Mouse (Mus musculus) embryonic facial prominence, embryonic 11.5 days (tissue): ENCODE measurements at regions not wholly inside any gene's neighbourhood (a gene's known extent, or its start where the extent isn't known, plus 50 kb on each side); places are given as distances from the start of the nearest gene placed in this dataset.

Source experiments
- ATAC-seq: fragments of 200-750 bp; cut with Nextera tagmentation; replicated peaks from 2 replicates; pipeline ENCODE4 v1.8.0; 2017; ENCODE audit warnings: low read depth; ENCODE audit not compliant: insufficient number of reproducible peaks, low FRiP score, low TSS enrichment
- DNase-seq: peaks from one replicate; pipeline ENCODE4 v3.0.0-alpha.2; 2015; ENCODE audit warnings: low spot score
- H3K27ac ChIP-seq: fragments of 300-500 bp; sonication (generic); replicated peaks from 2 replicates; pipeline ENCODE4 v1.5.1; 2014; ENCODE audit warnings: mild to moderate bottlenecking, low read depth, low read length, control low read depth
- H3K27me3 ChIP-seq: fragments of 300-500 bp; sonication (generic); 2 replicates; pipeline ENCODE4 v1.6.1; 2014; ENCODE audit warnings: mild to moderate bottlenecking, low read length, moderate library complexity, mixed read lengths; ENCODE audit not compliant: control insufficient read depth, insufficient read depth
- H3K36me3 ChIP-seq: fragments of 300-500 bp; sonication (generic); replicated peaks from 2 replicates; pipeline ENCODE4 v1.6.1; 2014; ENCODE audit warnings: low read depth, mild to moderate bottlenecking, low read length, moderate library complexity, mixed read lengths; ENCODE audit not compliant: control insufficient read depth, insufficient read depth
- H3K4me1 ChIP-seq: fragments of 300-500 bp; sonication (generic); 2 replicates; pipeline ENCODE4 v1.6.1; 2014; ENCODE audit warnings: low read length, mixed read lengths; ENCODE audit not compliant: control insufficient read depth, insufficient read depth
- H3K4me2 ChIP-seq: fragments of 300-500 bp; sonication (generic); 2 replicates; pipeline ENCODE4 v1.6.1; 2014; ENCODE audit warnings: low read depth, mild to moderate bottlenecking, control low read depth, low read length, moderate library complexity
- H3K4me3 ChIP-seq: fragments of 300-500 bp; sonication (generic); 2 replicates; pipeline ENCODE4 v1.5.1; 2014; ENCODE audit warnings: low read depth, low read length, control low read depth
- H3K9ac ChIP-seq: fragments of 300-500 bp; sonication (generic); replicated peaks from 2 replicates; pipeline ENCODE4 v1.6.1; 2014; ENCODE audit warnings: mild to moderate bottlenecking, control low read depth, low read length
- H3K9me3 ChIP-seq: fragments of 300-500 bp; sonication (generic); replicated peaks from 2 replicates; pipeline ENCODE4 v1.6.1; 2016; ENCODE audit warnings: mild to moderate bottlenecking, low read length, inconsistent platforms, mixed read lengths; ENCODE audit not compliant: control insufficient read depth
- WGBS: fragments of 180-500 bp; shearing (Covaris S2); extraction: QIAGEN DNeasy Blood & Tissue Kit; methylation state at CpG from one replicate; pipeline ENCODE4 v1.1.7; 2014; 5-methylcytosine and 5-hydroxymethylcytosine counted together

DNA sequence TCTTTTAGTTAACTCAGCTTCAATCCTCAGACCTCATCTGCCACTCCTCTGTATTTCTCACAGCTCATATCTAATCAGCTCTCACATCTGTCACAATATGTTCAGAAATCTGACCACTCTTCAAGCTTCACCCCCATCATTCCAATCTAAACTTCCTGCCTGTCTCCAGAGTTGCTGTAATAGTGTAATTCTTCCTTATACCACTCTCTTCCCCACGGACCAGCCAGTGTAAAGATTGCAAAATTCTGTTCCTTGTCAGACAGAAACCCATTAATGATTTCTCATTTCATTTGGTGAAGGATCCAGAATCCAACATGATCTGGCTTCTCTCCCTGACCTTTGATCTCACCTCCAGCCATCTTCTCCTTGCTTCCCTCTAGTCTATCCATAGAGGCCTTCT, 250.2 kb upstream of the Slc30a5 start:
- WGBS, result 76% methylated on average over 1 of the region's 1 CpGs

DNA sequence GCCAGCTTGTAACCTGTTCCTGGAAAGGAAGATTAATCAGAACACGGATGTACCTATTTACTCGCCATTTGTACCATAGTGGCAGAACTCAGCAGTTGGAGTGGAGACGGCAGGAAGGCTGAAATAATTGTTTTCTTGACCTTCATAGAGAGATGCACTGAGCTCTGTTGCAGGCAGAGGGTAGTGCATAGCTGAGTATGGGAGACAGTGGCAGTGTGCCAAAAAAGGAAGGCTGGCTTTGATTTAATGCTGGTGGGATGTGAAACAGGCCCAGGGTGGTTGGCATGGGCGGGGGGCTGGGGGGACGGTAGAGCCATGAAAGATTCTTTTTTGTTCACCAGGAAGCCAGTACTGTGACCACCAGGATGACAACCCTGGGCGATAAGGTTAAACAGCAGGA, 235.3 kb upstream of the Slc30a5 start:
- Histone ChIP-seq H3K36me3 (no peaks in the 10 kb centered on the region), H3K4me1 (no peaks in the 10 kb centered on the region), H3K27ac (no peak overlapping the region), H3K9me3 (no peaks in the 10 kb centered on the region), H3K4me2 (no peak overlapping the region), H3K27me3 (no peaks in the 10 kb centered on the region), H3K9ac (no peak overlapping the region), H3K4me3 (no peak overlapping the region)
- ATAC-seq, result 0 out of 2 replicates have a peak, but pooled peaks have one; percentile 39
- peak; percentile 53 for DNase-seq
- 63% methylated on average over 6 of the region's 6 CpGs for WGBS

More for the DNA sequence above, 250.2 kb upstream of the Slc30a5 start:
- Histone ChIP-seq H3K9ac (no peak overlapping the region), H3K4me3 (no peak overlapping the region), H3K27ac (no peak overlapping the region), H3K27me3 (no peaks in the 10 kb centered on the region), H3K4me2 (no peak overlapping the region), H3K4me1 (no peaks in the 10 kb centered on the region), H3K36me3 (no peaks in the 10 kb centered on the region), H3K9me3 (no peaks in the 10 kb centered on the region)
- DNase-seq, result no peak
- no peak for ATAC-seq

DNA sequence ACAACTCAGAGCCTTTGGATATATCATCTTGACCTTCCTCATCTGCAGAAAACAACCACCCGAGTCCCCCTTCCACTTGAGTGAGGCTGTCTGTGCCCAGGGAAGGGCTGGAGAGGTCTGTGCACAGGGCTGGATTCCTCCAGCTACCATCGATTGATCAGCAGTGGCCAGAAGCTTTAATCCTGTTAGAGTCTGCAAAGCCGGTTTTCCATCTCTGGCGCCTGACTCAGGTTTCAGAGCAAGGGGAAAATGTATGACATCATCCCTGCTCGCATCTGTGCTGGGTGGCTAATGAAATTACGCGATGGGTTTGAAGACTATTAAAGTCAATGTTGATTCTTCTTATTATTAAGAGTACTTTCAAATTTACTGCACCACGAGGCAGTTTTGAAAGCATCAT, 229.4 kb upstream of the Slc30a5 start:
- Histone ChIP-seq H3K9me3 (no peaks in the 10 kb centered on the region), H3K36me3 (no peaks in the 10 kb centered on the region), H3K4me2 (no peak overlapping the region), H3K4me3 (no peak overlapping the region), H3K27ac (no peak overlapping the region), H3K4me1 (no peaks in the 10 kb centered on the region), H3K9ac (no peak overlapping the region), H3K27me3 (no peaks in the 10 kb centered on the region)
- 42% methylated on average over 8 of the region's 8 CpGs for WGBS
- DNase-seq, result peak; percentile 69
- ATAC-seq, result 0 out of 2 replicates have a peak, but pooled peaks have one; percentile 44

DNA sequence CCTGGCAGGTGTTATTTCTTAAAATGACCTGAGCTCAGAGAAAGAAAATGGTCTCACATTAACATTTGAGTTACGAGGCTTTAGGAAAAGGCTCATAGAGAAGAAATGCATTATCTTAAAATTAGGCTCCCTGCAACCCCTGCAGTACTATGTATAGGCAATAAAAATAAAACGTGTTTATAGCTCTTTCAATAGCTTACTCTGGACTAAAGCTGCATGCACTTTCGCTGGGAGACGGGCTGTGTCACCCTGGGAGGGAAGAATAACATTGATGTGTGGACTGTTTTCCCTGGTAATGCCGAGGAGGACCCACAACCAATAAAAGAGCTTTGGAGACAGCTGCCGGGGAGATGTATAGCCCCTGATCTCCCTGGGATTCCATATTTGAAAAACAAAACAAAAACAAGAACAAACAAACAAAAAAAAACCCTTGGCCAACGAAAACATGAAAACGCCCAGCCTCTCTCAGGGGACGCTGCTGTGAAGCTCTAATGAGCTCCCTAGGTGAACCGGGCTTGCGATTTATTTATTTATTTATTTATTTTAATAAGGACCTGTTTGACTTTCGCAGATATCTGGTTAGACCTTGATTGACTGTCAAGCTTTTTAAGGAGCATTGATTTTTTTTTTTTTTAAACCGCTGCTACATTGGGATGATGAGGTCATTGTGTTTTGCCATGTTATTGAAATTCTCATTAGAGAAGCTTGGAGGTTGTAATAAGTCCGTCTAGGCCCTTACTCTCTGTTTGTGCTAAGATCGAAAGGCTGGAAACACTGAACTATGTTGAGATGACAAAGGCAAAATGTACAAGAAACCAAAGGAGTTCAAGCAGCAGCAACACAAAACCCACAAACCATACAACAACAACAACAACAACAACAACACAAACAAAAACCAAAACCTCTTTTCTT, 228.3 kb upstream of the Slc30a5 start:
- no peak overlapping the region for H3K27ac ChIP-seq
- DNase-seq (no peak), ATAC-seq (no peak)
- H3K9ac ChIP-seq, result no peak overlapping the region
- WGBS, result 77% methylated on average over 15 of the region's 15 CpGs
- no peak overlapping the region for H3K4me2 ChIP-seq
- H3K36me3 ChIP-seq, result no peaks in the 10 kb centered on the region
- H3K4me3 ChIP-seq, result no peak overlapping the region
- H3K27me3 ChIP-seq, result no peaks in the 10 kb centered on the region
- no peaks in the 10 kb centered on the region for H3K4me1 ChIP-seq
- no peaks in the 10 kb centered on the region for H3K9me3 ChIP-seq

DNA sequence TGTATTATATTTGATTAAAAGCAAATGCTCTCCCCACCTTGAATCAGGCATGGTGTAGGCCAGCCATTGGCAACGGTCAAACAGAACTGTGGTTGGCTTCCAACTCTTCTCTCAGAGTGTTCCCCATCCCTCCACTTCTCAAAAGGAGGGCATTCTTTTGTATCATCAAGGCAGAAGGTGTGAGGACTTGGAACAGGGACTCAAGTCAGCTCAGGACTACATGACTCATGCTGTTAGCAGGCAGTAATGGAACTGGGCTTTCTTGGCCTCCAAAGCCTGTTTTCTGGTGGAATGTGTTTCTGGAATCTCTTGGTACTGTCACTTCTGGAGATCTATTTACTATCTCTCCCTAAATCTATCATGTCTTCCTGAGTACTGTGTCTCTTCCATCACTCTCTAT, 216.3 kb upstream of the Slc30a5 start:
- Histone ChIP-seq H3K9ac (no peak overlapping the region), H3K27ac (no peak overlapping the region), H3K4me2 (no peak overlapping the region), H3K36me3 (no peaks in the 10 kb centered on the region), H3K4me3 (no peak overlapping the region), H3K9me3 (no peaks in the 10 kb centered on the region), H3K27me3 (no peaks in the 10 kb centered on the region), H3K4me1 (no peaks in the 10 kb centered on the region)
- DNase-seq (no peak), ATAC-seq (no peak)
- 93% methylated on average over 1 of the region's 1 CpGs for WGBS

DNA sequence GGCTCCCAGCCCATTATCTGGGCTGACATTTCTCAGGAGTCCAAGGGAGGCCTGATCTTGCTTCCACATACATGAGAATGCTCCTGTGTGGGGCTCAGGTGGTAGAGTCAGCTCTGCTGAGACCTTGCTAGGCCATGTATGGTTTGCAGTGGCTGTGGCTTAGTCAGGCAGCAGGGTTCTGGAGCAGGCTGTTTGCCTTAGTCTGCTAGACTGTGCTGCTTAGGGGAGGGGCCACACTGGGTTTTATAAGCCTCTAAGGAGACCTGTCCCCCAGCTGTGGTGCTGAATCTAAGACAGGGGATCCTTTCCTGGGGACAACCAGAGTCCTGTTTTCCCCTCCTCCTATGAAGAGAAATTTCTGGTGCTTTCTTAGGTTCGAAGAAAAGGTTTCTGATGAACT, 199.4 kb upstream of the Slc30a5 start:
- no peak overlapping the region for H3K4me2 ChIP-seq
- ATAC-seq (0 out of 2 replicates have a peak, but pooled peaks have one; percentile 56), DNase-seq (peak; percentile 74)
- H3K36me3 ChIP-seq, result no peaks in the 10 kb centered on the region
- H3K9ac ChIP-seq, result no peak overlapping the region
- H3K27me3 ChIP-seq, result no peaks in the 10 kb centered on the region
- no peaks in the 10 kb centered on the region for H3K4me1 ChIP-seq
- H3K27ac ChIP-seq, result no peak overlapping the region
- H3K9me3 ChIP-seq, result no peaks in the 10 kb centered on the region
- no peak overlapping the region for H3K4me3 ChIP-seq
- WGBS, result 81% methylated on average over 1 of the region's 1 CpGs

DNA sequence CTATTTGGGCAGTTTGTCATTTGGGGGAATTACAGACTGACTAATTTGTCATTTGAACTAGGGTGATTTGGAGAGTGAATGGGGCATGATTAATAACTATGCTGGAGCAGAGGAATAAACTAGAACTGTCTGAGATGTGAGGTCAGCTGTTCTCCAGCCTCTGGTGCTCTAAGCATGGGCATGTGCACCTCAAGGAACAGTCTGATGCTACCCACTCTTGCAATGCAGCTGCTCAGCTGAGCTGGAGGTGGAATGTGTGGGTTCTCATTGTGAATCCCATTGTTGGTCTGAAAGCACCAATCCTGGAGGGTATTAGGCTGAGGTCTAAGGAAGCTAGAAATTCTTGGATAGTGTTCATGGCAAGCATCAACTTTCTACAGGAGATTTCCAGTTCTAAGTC, 192.8 kb upstream of the Slc30a5 start:
- Histone ChIP-seq H3K27ac (no peak overlapping the region), H3K36me3 (no peaks in the 10 kb centered on the region), H3K9ac (no peak overlapping the region), H3K4me2 (no peak overlapping the region), H3K4me1 (no peaks in the 10 kb centered on the region), H3K9me3 (no peaks in the 10 kb centered on the region), H3K27me3 (no peaks in the 10 kb centered on the region), H3K4me3 (no peak overlapping the region)
- ATAC-seq, result no peak
- no peak for DNase-seq

DNA sequence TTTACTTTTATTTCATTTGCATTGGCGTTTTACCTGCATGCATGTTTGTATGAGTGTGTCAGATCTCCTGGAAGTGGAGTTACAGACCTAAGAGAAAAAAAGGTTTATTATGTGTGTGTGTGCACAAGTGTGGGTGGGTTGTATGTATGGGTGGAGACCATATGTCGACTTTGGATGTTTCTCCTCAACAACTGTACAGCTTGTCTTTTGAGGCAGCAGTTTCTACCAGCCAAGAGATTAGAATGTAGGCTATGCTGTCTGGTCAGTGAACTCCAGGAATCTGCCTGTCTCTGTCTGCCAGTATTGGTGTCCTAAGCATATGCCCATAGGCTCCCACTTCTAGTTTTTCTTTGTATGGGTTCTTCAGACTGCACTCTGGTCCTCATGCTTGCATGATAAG, 192.3 kb upstream of the Slc30a5 start:
- no peaks in the 10 kb centered on the region for H3K27me3 ChIP-seq
- H3K4me2 ChIP-seq, result no peak overlapping the region
- H3K27ac ChIP-seq, result no peak overlapping the region
- ATAC-seq (no peak), DNase-seq (no peak)
- no peak overlapping the region for H3K4me3 ChIP-seq
- WGBS, result 84% methylated on average over 2 of the region's 2 CpGs
- no peaks in the 10 kb centered on the region for H3K36me3 ChIP-seq
- no peaks in the 10 kb centered on the region for H3K4me1 ChIP-seq
- H3K9me3 ChIP-seq, result no peaks in the 10 kb centered on the region
- H3K9ac ChIP-seq, result no peak overlapping the region
